Mouse (Mus musculus) heart, postnatal 0 days (tissue): Measurements from ENCODE around the gene Vmn2r57. TPM values are rescaled to one million over a fixed set of nuclear protein-coding genes. Genes with fewer than 3 reads are reported as not detected.
"Not testable (repeated sequence)": the region's sequence is repeated elsewhere in the genome, so short reads cannot be mapped to it uniquely, and the experiment has no call there.

Source experiments
- ATAC-seq: fragments of 200-750 bp; cut with Nextera tagmentation; 2 replicates; pipeline ENCODE4 v1.8.0; 2017; ENCODE audit warnings: low read depth, moderate number of reproducible peaks, moderate library complexity; ENCODE audit not compliant: insufficient read depth
- DNase-seq: peaks from one replicate; pipeline ENCODE4 v3.0.0-alpha.2; 2016; ENCODE audit warnings: low spot score
- H3K27ac ChIP-seq: fragments of 300-500 bp; sonication (generic); 2 replicates; pipeline ENCODE4 v1.5.1; 2014; ENCODE audit warnings: low read depth, mild to moderate bottlenecking
- H3K27me3 ChIP-seq: fragments of 300-500 bp; sonication (generic); 2 replicates; pipeline ENCODE4 v1.6.1; 2014; ENCODE audit warnings: low read length, mixed read lengths; ENCODE audit not compliant: control insufficient read depth, insufficient read depth
- H3K36me3 ChIP-seq: fragments of 300-500 bp; sonication (generic); replicated peaks from 2 replicates; pipeline ENCODE4 v1.6.1; 2014; ENCODE audit warnings: low read length, mixed read lengths; ENCODE audit not compliant: control insufficient read depth, insufficient read depth
- H3K4me1 ChIP-seq: fragments of 300-500 bp; sonication (generic); 2 replicates; pipeline ENCODE4 v1.6.1; 2014; ENCODE audit warnings: antibody characterized with exemption; ENCODE audit not compliant: control insufficient read depth, insufficient read depth
- H3K4me2 ChIP-seq: fragments of 300-500 bp; sonication (generic); 2 replicates; pipeline ENCODE4 v1.6.1; 2014; ENCODE audit warnings: low read depth, mild to moderate bottlenecking, low read length, moderate library complexity
- H3K4me3 ChIP-seq: fragments of 300-500 bp; sonication (generic); 2 replicates; pipeline ENCODE4 v1.5.1; 2014; ENCODE audit warnings: low read depth, low read length
- H3K9ac ChIP-seq: fragments of 300-500 bp; sonication (generic); replicated peaks from 2 replicates; pipeline ENCODE4 v1.6.1; 2014; ENCODE audit warnings: low read depth, low read length, mixed read lengths
- H3K9me3 ChIP-seq: fragments of 300-500 bp; sonication (generic); replicated peaks from 2 replicates; pipeline ENCODE4 v1.6.1; 2016; ENCODE audit warnings: low read length; ENCODE audit not compliant: control insufficient read depth
- CTCF ChIP-seq: IDR thresholded peaks from 2 replicates; pipeline ENCODE4 v1.5.1; 2016; ENCODE audit warnings: antibody characterized with exemption, control low read depth, low read depth
- EP300 ChIP-seq: IDR thresholded peaks from 2 replicates; pipeline ENCODE4 v1.6.1; 2016; ENCODE audit warnings: antibody characterized with exemption, low read depth
- WGBS: fragments of 180-500 bp; shearing (Covaris S2); extraction: QIAGEN DNeasy Blood & Tissue Kit; methylation state at CpG from one replicate; pipeline ENCODE4 v1.1.7; 2014; 5-methylcytosine and 5-hydroxymethylcytosine counted together
- polyA plus RNA-seq: library from polyadenylated mRNA; unstranded; fragments of >200 nt; fragmentation: Nextera tagmentation; extraction: Ambion mirVana; gene quantifications from 2 replicates; pipeline ENCODE4 v1.2.1, GENCODE M21; 2015
- total RNA-seq: library from RNA; depleted of rRNA; stranded (reverse); fragments of >200 nt; gene quantifications from 2 replicates; pipeline ENCODE4 v1.2.3, GENCODE M21; 2014; ENCODE audit warnings: low replicate concordance; rRNA removed

Gene Vmn2r57
- total RNA-seq (0.04 and 0.54 TPM in 2 replicates), polyA plus RNA-seq (0.10 and 0.11 TPM in 2 replicates)

GRCm38 (mm10) chr7:41448596-41448995 is at the start of gene Vmn2r57:
Gene Vmn2r57, minus strand, starts transcription at chr7:41448696.
- not testable (repeated sequence) for H3K27me3 ChIP-seq, H3K9ac ChIP-seq, DNase-seq, H3K36me3 ChIP-seq, ATAC-seq, H3K9me3 ChIP-seq, H3K27ac ChIP-seq, H3K4me1 ChIP-seq, H3K4me3 ChIP-seq, H3K4me2 ChIP-seq
- 46% methylated on average over 1 of the region's 1 CpGs for WGBS

GRCm38 (mm10) chr7:41497871-41498270 is 49.4 kb upstream of the Vmn2r57 start:
- H3K4me2 ChIP-seq, result no peak overlapping the region
- 0 out of 2 replicates have a peak, but pooled peaks cover 3% of the 10 kb centered on the region for H3K4me1 ChIP-seq
- no peak overlapping the region for H3K4me3 ChIP-seq
- no peaks in the 10 kb centered on the region for H3K36me3 ChIP-seq
- H3K9me3 ChIP-seq, result no peaks in the 10 kb centered on the region
- no peak overlapping the region for H3K9ac ChIP-seq
- H3K27me3 ChIP-seq, result no peaks in the 10 kb centered on the region
- WGBS, result 88% methylated on average over 2 of the region's 2 CpGs
- DNase-seq, result no peak
- TF ChIP-seq CTCF (no peak), EP300 (no peak)
- ATAC-seq, result no peak
- H3K27ac ChIP-seq, result no peak overlapping the region

GRCm38 (mm10) chr7:41451864-41452263 is 3.4 kb upstream of the Vmn2r57 start:
- no peak overlapping the region for H3K4me3 ChIP-seq

GRCm38 (mm10) chr7:41394130-41394529 is 54.4 kb downstream of the Vmn2r57 start:
- H3K36me3 ChIP-seq, result no peaks in the 10 kb centered on the region
- no peak overlapping the region for H3K9ac ChIP-seq
- no peak overlapping the region for H3K4me3 ChIP-seq
- TF ChIP-seq CTCF (no peak), EP300 (no peak)
- no peak overlapping the region for H3K4me2 ChIP-seq
- DNase-seq (no peak), ATAC-seq (no peak)
- no peaks in the 10 kb centered on the region for H3K27me3 ChIP-seq
- no peaks in the 10 kb centered on the region for H3K9me3 ChIP-seq
- H3K4me1 ChIP-seq, result no peaks in the 10 kb centered on the region
- no peak overlapping the region for H3K27ac ChIP-seq
- 75% methylated on average over 4 of the region's 4 CpGs for WGBS

More at GRCm38 (mm10) chr7:41451864-41452263, 3.4 kb upstream of the Vmn2r57 start:
- Histone ChIP-seq H3K36me3 (no peaks in the 10 kb centered on the region), H3K4me1 (no peaks in the 10 kb centered on the region), H3K27ac (no peak overlapping the region), H3K9me3 (no peaks in the 10 kb centered on the region), H3K4me2 (no peak overlapping the region), H3K9ac (no peak overlapping the region), H3K27me3 (no peaks in the 10 kb centered on the region)
- no peak for TF ChIP-seq CTCF
- TF ChIP-seq EP300, result no peak
- DNase-seq (no peak), ATAC-seq (no peak)
- 13% methylated on average over 10 of the region's 10 CpGs for WGBS

GRCm38 (mm10) chr7:41393048-41393971 is 55.2 kb downstream of the Vmn2r57 start, which contains the start of gene AI987944:
Gene AI987944, minus strand, starts transcription at chr7:41393379.
- H3K4me1 ChIP-seq, result no peaks in the 10 kb centered on the region
- no peaks in the 10 kb centered on the region for H3K36me3 ChIP-seq
- no peaks in the 10 kb centered on the region for H3K27me3 ChIP-seq
- H3K9ac ChIP-seq, result peak within 1 kb of the TSS; percentile 62
- DNase-seq, result peak; percentile 93
- no peaks in the 10 kb centered on the region for H3K9me3 ChIP-seq
- TF ChIP-seq CTCF, result no peak
- TF ChIP-seq EP300, result no peak
- WGBS, result under 1% methylated on average over 25 of the region's 25 CpGs
- peak within 1 kb of the TSS; percentile 72 for H3K4me2 ChIP-seq
- peak within 1 kb of the TSS; percentile 64 for H3K4me3 ChIP-seq
- peak; percentile 99 for ATAC-seq
- peak within 1 kb of the TSS; percentile 86 for H3K27ac ChIP-seq

Other genes starting within 250 kb of the Vmn2r57 start
- 3.9 and 12.3 TPM in 2 replicates for gene AI987944, start 55.3 kb downstream of the Vmn2r57 start, total RNA-seq
- 9.1 and 9.8 TPM in 2 replicates for gene AI987944, start 55.3 kb downstream of the Vmn2r57 start, polyA plus RNA-seq
- gene Gm20449, start 50.7 kb upstream of the Vmn2r57 start, total RNA-seq, result 1.1 TPM in 1 of 2 replicates, not detected in the other
- gene Gm20449, start 50.7 kb upstream of the Vmn2r57 start, polyA plus RNA-seq, result 0.04 TPM in 1 of 2 replicates, not detected in the other
- 3.4 and 5.0 TPM in 2 replicates for gene AW146154, start 51.2 kb upstream of the Vmn2r57 start, total RNA-seq
- 5.2 and 5.3 TPM in 2 replicates for gene AW146154, start 51.2 kb upstream of the Vmn2r57 start, polyA plus RNA-seq
- gene Gm6871, start 125.0 kb upstream of the Vmn2r57 start, total RNA-seq, result not detected in 2 replicates
- not detected in 2 replicates for gene Gm6871, start 125.0 kb upstream of the Vmn2r57 start, polyA plus RNA-seq
- gene 2610021A01Rik, start 150.5 kb upstream of the Vmn2r57 start, total RNA-seq, result 1.4 and 5.0 TPM in 2 replicates
- gene 2610021A01Rik, start 150.5 kb upstream of the Vmn2r57 start, polyA plus RNA-seq, result 3.7 and 4.5 TPM in 2 replicates
- 4.5 and 13.3 TPM in 2 replicates for gene Zfp788, start 184.5 kb upstream of the Vmn2r57 start, total RNA-seq
- gene Zfp788, start 184.5 kb upstream of the Vmn2r57 start, polyA plus RNA-seq, result 5.0 and 5.1 TPM in 2 replicates